Mouse (Mus musculus): ENCODE measurements around the gene Gm11168.
A peak's percentile ranks its signal among the peaks of the same experiment; 100 is the strongest.
"Not testable (repeated sequence)": the region's sequence is repeated elsewhere in the genome, so short reads cannot be mapped to it uniquely, and the experiment has no call there.

The Gm11168 gene

DNA sequence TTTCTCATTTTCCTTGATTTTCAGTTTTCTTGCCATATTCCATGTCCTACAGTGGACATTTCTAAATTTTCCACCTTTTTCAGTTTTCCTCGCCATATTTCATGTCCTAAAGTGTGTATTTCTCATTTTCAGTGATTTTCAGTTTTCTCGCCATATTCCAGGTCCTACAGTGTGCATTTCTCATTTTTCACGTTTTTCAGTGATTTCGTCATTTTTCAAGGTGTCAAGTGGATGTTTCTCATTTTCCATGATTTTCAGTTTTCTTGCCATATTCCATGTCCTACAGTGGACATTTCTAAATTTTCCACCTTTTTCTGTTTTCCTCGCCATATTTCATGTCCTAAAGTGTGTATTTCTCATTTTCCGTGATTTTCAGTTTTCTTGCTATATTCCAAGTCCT is 22.5 kb downstream of the Gm11168 start:
- DNase-seq: peak; percentile 48 to 62

DNA sequence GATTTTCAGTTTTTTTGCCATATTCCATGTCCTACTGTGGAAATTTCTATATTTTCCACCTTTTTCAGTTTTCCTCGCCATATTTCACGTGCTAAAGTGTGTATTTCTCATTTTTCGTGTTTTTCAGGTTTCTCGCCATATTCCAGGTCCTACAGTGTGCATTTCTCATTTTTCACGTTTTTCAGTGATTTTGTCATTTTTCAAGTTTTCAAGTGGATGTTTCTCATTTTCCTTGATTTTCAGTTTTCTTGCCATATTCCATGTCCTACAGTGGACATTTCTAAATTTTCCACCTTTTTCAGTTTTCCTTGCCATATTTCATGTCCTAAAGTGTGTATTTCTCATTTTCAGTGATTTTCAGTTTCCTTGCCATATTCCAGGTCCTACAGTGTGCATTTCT is 23.0 kb downstream of the Gm11168 start:
- not testable (repeated sequence) for DNase-seq

DNA sequence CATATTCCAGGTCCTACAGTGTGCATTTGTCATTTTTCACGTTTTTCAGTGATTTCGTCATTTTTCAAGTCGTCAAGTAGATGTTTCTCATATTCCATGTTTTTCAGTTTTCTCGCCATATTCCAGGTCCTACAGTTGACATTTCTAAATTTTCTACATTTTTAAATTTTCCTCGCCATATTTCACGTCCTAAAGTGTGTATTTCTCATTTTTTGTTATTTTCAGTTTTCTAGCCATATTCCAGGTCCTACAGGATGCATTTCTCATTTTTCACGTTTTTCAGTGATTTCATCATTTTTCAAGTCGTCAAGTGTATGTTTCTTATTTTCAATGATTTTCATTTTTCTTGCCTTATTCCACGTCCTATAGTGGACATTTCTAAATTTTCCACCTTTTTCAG is 23.6 kb downstream of the Gm11168 start:
- DNase-seq: not testable (repeated sequence)

DNA sequence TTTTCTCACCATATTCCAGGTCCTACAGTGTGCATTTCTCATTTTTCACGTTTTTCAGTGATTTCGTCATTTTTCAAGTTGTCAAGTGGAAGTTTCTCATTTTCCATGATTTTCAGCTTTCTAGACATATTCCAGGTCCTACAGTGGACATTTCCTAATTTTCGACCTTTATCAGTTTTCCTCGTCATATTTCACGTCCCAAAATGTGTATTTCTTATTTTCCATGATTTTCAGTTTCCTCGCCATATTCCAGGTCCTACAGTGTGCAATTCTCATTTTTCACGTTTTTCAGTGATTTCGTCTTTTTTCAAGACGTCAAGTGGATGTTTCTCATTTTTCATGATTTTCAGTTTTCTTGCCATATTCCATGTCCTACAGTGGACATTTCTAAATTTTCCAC is 24.1 kb downstream of the Gm11168 start:
- DNase-seq: not testable (repeated sequence)

DNA sequence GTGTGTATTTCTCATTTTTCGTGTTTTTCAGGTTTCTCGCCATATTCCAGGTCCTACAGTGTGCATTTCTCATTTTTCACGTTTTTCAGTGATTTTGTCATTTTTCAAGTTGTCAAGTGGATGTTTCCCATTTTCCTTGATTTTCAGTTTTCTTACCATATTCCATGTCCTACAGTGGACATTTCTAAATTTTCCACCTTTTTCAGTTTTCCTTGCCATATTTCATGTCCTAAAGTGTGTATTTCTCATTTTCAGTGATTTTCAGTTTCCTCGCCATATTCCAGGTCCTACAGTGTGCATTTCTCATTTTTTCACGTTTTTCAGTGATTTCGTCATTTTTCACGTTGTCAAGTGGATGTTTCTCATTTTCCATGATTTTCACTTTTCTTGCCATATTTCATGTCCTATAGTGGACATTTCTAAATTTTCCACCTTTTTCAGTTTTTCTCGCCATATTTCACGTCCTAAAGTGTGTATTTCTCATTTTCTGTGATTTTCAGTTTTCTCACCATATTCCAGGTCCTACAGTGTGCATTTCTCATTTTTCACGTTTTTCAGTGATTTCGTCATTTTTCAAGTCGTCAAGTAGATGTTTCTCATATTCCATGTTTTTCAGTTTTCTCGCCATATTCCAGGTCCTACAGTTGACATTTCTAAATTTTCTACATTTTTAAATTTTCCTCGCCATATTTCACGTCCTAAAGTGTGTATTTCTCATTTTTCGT is 26.3 kb downstream of the Gm11168 start:
- peak in 1 of 2 experiments; percentile 11 for DNase-seq

DNA sequence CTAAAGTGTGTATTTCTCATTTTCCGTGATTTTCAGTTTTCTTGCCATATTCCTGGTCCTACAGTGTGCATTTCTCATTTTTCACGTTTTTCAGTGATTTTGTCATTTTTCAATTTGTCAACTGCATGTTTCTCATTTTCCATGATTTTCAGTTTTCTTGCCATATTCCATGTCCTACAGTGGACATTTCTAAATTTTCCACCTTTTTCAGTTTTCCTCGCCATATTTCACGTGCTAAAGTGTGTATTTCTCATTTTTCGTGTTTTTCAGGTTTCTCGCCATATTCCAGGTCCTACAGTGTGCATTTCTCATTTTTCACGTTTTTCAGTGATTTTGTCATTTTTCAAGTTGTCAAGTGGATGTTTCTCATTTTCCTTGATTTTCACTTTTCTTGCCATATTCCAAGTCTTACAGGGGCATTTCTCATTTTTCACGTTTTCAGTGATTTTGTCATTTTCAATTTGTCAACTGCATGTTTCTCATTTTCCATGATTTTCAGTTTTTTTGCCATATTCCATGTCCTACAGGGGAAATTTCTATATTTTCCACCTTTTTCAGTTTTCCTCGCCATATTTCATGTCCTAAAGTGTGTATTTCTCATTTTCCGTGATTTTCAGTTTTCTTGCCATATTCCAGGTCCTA is 27.7 kb downstream of the Gm11168 start:
- not testable (repeated sequence) for DNase-seq

DNA sequence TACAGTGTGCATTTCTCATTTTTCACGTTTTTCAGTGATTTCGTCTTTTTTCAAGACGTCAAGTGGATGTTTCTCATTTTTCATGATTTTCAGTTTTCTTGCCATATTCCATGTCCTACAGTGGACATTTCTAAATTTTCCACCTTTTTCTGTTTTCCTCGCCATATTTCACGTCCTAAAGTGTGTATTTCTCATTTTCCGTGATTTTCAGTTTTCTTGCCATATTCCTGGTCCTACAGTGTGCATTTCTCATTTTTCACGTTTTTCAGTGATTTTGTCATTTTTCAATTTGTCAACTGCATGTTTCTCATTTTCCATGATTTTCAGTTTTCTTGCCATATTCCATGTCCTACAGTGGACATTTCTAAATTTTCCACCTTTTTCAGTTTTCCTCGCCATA is 31.2 kb downstream of the Gm11168 start, which contains the start of gene Gm17535:
Gene Gm17535 (plus strand): TSS at position 301 of the 400 bp plus-strand sequence.
- DNase-seq: not testable (repeated sequence)

DNA sequence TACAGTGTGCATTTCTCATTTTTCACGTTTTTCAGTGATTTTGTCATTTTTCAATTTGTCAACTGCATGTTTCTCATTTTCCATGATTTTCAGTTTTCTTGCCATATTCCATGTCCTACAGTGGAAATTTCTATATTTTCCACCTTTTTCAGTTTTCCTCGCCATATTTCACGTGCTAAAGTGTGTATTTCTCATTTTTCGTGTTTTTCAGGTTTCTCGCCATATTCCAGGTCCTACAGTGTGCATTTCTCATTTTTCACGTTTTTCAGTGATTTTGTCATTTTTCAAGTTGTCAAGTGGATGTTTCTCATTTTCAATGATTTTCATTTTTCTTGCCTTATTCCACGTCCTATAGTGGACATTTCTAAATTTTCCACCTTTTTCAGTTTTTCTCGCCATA is 33.4 kb downstream of the Gm11168 start, which contains the start of gene Gm10715:
Gene Gm10715 (plus strand): TSS at position 301 of the 400 bp plus-strand sequence.
- DNase-seq: not testable (repeated sequence)

DNA sequence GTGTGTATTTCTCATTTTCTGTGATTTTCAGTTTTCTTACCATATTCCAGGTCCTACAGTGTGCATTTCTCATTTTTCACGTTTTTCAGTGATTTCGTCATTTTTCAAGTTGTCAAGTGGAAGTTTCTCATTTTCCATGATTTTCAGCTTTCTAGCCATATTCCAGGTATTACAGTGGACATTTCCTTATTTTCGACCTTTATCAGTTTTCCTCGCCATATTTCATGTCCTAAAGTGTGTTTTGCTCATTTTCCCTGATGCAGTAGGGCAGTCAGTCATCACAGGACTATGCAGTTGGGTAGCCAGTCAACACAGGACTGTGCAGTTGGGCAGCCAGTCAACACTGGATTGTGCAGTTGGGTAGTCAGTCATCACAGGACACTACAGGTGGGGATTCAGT is 35.0 kb downstream of the Gm11168 start:
- DNase-seq: not testable (repeated sequence)

Measured in spleen, adult 18-20 months (tissue).